Mouse (Mus musculus) urinary bladder, postnatal 10 days (tissue): ENCODE data around the gene Cdk14.

Source experiments
- DNase-seq: peaks from one replicate; pipeline ENCODE4 v3.0.0; 2022; ENCODE audit warnings: low spot score

Cdk14 gene

DNA sequence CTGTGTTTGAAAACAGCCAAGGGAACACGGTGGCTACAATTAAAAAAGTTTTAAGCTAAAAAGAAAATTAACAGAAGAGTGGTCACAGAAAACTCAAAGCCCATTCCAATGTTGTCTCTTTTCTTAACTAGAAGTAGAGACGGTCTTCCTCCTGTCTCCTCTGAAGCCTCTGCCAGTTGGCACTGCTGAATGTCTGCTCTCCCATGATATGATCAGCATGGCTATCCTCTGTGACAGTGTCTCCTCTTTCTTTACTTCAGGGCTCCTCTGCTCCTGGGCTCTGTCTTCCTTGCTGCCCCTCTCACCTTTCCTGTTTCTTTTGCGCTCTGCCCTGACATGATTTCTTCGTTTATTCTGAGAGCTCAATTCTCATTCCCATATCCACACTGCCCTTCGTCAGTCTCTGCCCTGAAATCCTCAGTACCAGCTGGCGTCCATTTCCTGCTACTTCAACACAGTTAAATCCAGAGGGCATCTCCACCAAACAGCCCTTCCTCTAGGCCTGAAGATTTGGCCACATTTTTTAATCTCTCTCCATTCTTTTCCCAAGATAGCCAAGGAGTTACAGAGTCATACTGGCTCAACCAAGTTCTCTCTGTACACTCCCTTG is 567.3 kb downstream of the Cdk14 start:
- DNase-seq, result no peak

DNA sequence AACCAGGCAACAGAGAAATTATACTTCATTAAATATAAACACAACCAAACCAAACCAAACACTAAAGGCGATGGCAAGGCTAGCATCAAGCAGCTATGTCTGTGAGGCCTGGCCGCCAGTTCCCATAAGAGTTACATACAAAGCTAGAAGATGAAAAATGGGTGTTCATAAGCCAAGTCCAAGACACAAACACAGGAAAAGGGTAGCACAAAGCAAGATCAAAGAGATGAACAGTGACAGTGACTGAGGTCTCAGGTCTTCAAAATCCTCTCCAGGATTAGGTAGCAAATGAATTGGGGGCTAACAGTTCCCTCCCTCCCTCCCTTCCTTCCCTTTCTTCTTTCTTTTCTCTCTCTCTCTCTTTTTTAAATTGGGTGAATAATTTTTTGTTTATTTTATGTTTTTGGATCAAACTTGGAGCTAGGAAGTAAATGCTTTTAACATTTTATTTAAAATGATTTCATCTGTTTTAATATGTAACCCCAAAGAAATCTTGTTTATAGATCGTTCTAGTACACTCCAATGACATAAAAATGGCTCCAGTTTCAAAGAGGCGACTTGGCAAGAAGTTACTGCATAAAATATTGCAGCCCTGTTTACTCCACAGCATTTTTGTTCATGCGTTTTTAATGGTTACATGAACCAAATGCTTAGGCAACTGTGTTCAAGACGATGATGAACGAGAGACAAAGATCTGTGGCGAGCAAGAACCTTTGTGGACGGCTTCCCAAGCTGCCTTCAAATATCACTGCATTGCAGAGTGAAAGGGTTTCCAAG is 568.0 kb downstream of the Cdk14 start:
- DNase-seq, result no peak

DNA sequence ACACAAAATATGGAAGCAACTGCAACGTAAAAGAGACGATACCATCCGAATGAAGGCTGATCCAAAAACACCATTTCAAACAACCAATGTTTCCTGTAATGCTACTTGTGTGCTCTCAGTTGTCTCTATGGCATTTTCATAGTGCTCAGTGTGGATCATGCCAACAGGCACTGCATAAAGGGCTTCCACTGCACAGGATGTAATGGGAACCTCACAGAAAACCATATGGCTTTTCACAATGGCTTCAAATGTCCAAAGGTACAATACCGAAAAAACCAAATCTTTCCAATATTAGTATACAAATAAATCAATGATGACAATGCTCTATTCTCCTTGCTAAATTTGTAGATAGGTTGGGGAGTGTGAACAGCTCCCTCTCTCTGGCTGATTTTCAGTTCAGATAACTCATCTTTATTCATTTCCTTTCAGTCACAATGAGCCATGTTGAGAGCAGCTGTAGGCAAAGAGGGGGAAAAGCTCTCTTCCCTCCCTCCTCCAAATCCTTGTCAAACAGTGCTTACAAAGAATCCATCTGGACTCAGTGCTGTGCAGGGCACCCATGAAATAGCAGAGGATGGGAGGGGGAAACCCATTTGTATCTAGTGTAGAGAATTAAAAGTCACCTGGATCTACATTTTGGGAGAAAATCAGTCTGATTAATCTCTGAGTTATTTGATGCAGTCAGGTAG is 568.7 kb downstream of the Cdk14 start:
- no peak for DNase-seq

DNA sequence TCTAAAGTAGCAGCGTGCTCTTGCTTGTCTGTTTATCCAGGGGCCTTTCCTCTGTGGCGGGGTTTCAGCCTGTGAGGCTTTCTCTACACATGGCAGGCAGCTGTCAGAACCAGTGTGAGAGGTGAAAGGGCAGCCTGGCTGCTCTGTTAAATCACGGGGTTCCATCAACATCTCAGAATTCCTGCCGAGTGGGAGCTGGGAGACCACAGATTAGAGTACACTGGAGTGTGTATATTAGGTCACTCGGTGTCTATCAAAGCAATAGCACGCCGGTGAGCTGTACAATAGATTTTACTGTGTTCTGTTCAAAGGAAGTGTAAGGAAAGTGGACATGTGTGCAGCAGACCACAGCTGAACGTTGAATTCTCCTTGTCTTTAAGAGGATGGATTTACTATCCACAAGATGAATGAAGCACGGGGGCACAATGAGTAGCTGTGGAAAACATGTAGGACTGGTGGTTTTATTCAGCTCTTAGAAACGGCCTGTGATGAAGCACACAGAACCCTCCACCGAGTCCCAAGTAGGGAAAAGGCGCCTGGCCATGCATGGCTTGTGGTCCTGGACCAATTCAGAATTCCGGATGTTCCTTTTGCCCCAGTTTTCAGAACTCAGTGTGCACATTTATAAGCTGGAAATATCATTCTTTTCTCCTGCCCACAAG is 585.2 kb downstream of the Cdk14 start:
- no peak for DNase-seq

DNA sequence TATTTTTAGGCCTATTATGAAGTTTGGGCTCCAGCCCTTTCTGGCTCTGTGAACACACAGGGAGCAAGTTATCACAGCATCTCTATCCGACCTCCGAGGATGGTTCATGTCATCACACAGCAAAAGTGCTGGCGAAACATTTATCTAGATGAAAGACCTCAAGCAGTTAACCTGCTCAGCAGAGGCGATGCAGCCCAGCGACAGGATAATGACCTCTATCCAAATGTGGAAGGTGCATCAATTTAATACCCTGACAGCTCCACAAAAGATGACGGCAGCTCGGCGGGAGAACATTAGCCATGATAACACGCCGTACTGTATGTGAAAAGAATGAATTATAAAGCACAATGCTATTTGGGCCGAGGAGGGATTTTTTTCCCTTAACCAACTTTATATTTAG is 586.2 kb downstream of the Cdk14 start:
- no peak for DNase-seq

DNA sequence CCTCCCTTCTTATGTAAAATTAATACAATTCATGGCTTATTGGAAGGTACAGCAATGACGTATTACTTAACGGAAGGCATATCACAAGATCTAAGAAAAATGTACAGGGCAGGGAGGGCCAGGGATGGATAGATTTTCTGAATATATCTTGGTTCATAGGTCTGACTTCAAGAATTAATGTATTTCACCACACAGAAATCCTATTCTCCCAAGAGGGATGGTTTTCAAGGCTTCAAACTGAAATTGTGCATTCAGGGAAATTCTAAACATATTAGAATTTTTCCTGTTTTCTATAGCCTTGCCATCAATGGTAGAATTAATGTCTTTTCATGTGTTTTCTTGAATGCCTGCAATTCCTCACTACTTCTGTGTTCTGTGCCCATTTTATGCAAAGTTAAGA is 593.2 kb downstream of the Cdk14 start:
- DNase-seq, result no peak

DNA sequence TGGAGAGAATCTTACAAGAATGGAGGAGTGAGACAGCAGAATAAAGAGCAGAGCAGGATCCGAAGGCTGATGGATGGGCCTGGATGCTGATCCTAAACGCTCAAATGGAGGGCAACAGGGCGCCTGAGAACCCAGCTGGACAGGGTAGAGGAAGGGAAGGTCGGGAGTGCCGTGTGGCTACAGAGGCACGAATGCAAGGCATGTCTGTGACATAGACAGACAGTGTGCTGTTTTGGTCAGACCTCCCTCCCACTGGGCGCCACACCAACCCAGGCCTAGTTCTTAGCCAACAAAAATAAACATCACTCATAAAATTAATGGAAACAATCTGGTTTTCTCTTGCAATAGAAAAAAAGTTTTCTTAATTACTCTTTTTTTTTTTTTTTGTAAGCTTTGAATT is 594.2 kb downstream of the Cdk14 start:
- no peak for DNase-seq

DNA sequence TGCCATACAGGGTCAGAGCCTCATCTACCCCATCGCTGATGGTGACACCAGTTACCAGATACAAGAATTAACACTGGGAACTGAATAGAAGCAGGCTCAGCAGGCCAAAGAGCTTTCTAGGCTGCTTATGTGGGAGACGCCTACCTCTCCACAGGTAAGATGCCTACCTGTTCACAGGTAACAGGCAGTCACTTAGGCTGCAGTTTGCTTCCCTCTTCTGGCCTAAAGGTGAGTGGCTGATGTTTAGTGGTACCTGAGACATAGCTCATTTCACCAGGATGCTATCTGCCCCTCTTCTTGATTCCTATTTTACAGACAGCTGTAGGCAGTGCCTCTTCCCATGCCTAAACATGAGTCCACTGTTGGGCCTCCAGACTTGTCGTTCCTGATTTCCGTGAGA is 595.0 kb downstream of the Cdk14 start:
- no peak for DNase-seq

DNA sequence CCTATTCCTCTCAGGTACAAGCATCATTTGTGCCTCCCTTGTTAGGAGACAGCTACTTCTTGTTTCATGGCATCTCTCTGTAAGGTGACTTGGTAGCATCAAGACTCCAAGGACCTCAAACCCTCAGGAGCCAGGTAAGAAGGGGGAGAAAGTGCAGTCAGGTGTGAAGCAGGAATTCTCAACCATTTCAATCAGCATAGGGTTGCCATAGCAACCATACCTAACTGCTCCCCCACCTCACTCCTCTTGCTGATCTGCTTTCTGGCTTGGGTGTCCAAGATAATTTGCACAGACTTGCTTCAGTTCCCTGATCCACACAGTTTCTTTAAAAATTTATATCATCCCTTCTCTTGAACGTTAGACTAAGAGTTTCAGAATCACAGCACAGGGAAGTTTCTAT is 595.9 kb downstream of the Cdk14 start:
- no peak for DNase-seq

DNA sequence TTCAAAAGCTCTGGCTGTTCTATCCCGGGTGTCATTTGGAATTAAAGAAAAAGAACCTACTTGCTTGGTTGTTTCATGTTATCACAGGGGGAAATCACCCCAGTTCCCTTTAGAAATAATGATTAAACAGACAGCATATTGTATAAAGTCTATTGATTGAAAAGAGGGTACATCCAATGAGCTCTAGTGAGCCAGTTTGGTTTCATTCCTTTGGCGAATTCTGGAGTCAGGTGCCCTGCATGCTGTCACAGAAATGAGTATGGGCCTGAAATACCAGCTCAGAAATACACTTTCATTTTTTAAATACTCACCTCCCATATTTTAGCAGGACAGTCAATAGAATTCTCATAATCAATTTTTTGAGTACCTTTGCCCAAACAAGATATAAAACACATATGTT is 598.1 kb downstream of the Cdk14 start:
- no peak for DNase-seq

DNA sequence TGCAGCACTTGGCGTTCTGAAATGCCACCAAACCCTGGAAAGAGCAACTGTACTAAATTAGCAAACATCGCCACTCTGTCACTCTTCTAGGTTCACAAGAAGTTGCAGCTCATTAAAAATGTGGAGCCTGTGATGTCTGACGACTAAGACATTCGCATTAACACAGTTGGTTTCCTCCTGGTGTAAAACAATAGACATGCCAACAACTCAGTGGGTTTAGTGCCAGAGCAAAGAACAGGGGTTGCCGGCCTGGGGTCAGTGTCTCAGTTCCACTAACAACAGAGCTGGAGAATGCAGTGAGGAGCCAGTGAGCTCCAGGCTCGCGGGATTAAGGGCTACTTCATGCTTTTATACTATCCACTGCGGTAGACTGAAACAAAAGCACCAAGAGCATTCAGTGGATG is 598.7 kb downstream of the Cdk14 start:
- no peak for DNase-seq

DNA sequence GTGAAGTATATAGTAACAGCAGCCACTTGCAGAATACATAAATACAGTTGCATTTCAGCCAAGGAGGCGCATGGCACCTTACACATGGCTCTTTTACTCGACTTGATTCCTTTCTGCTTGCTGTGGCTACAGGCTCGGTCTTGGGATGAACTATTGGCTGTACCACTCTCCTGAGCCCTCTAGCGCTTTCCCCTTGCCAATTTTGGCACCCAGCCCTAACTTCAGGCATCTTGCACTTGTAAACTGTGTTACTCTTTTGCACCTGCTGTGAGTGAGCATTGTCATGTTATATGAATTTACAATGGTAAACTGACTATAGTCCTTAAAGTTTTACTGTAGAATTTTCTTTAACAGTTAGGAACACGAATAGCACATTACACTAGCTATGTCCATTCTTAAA is 603.1 kb downstream of the Cdk14 start:
- DNase-seq, result no peak

DNA sequence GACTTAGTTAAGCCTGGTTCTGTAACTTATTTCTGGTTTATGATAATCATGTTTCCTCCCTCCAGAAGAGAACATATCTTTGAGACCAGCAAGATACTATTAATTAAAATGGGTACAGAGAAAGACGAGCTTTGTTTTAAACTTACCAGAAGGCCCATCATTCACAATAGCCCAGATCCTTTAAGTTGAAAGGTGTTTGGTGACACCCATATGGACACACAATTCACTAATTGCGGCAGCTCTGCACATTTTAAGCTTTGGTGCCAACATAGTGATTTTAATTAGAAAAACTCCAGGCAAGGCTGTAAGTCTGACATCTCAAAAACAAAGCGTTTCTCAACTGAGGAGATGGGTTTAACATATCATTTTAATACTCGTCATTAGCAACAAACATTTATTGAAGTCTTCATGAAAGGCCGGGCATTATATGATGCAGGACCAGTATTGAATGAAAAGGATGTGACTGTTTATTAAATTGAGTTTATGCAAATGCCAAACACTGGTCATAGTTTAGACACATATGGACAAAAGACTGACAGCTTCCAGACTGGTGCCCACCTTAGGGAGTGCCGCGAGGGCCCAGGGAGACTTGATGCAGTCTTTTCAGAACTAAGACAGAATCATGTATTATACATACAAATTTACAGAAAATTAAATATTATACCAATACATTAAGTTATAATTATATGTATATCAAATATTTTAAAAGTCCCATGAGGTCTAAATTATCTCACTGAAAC is 605.5 kb downstream of the Cdk14 start:
- DNase-seq, result no peak

DNA sequence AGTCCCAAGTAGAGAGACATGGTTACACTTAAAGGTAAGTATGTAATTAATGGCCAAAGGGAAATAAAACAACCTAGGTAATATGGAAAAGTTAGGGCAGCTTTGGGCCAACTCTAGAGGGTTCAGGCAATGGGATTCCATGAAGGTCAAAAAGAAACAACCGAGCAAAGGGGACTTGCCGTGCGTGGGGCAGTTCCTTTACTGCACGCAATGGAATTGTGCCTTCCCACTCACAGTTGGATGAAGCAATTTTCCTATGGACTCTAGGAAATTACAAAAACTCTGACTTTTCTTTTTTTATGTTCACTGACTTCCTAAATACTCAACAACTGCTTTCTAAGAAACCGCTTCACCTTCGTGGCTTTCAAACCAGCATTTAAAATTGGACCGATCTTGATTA is 606.8 kb downstream of the Cdk14 start:
- DNase-seq, result no peak

DNA sequence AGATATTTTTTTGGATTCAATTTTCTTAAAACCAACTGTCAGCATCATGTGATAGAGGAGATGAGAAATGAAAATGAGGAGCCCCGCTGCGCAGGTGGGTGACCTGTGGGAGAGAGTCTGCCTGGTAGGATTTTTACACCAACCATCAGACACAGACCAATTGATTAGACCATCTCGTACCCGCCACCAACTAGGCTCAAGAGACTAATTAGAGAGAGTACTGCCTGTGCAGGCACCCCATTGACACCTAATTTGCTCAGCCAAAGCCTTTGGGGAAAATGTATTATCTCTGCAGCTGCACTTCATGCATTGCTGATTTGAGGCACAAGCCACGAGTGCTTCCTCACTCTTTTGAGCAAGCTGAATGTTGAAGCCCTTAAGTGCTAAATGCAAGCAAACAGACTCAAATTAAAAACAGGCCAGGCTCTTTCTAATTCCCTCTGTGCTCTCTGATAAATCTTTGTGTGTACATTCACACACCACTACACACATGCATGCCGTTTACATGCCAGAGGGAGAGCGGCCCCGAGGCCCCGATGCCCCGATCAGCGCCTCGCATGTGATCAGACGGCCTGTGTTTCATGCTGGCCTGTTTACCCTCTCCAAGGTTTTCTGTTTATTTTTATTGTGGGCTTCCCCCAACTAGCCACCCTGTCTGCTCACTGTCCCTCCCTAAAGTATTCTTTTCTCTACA is 607.9 kb downstream of the Cdk14 start:
- DNase-seq, result no peak

DNA sequence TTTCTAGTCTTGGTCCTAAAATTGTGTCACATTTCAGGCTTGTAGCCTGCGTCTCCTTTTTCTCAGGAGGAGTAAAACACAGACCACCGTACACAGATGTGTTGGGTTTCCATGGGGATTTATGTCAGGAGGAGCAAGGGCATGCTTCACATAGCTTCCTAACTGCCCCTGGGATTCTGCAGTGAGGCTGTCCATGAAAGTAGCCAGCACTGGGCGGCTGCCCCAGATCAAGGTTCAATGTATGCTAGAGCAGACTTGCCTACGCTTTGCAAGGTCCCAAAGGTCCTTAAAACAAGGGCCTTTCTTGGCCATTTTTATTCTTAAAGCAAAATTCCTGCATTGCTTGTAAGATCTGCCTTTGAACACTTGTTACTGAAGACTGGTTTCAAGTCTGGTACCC is 614.9 kb downstream of the Cdk14 start:
- DNase-seq, result no peak

DNA sequence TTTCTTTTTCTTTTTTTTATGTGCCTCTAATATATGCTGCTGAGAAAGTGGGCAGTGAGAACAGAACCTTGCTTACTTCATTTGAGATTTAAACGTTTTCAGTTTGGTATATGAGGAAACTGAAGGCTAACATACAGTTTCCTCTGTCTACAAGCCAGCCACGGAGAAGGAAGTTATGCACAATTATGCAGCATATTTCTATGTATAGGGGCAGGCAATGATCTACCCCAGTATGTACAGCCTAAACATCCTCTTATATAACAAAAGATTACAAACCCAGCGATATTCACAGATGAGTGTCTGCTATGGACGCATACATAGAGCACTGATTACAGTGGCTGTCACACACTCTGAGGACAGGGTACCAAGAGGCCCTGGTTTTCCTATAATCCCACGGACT is 616.4 kb downstream of the Cdk14 start:
- DNase-seq, result no peak

DNA sequence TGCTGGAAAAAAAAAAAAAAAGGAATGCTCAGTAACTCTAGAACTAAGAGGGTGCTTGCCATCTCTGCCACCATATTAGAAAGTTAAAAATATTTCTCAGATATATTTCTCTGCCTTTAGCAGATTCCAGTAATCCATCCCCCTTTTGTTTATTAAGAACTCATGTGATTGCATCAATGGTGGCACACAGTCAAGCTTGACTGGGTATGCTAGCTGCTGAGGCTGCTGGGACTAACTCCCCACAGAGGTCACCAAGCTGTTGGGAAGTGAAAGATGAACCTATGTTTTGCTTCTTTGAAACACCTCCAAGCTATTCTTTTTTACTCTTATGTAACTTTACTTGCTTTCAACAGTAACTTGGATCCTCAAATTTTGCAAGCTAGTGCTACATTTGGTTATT is 618.1 kb downstream of the Cdk14 start:
- no peak for DNase-seq

DNA sequence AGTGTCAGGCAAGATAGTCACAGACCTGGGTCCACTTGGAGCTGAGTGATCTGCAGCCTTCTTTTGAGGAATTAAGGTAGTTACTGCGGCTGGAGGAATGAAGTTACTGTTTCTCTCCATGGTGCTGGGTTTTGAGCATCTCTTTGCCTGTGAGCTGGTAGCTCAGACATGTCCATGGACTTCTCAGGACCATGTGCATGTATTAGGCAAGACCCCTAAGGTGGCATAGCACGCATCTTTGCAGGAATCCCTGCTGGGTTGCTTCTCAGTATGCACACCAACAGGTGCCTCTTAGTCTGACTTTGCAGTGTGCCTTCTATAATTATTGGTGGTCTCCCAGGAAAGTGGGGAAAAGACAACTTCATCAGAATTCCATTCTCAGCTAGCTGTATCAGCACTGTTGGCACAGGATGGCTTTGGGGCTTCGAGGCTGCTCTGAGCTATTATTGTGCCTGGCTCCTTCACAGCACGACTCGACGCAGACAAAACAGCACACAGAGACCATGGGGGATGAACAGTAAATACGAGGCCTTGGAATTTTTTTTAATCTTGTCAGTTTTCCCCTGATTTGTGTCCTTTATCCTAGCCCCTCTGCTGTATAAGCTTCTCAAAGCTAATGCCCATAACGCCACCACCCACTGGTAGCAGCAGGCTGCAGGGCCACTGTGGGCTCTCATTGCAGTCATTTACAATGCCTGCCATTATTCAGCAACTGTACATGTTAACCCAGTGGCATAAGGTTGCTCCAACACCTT is 618.8 kb downstream of the Cdk14 start:
- no peak for DNase-seq

DNA sequence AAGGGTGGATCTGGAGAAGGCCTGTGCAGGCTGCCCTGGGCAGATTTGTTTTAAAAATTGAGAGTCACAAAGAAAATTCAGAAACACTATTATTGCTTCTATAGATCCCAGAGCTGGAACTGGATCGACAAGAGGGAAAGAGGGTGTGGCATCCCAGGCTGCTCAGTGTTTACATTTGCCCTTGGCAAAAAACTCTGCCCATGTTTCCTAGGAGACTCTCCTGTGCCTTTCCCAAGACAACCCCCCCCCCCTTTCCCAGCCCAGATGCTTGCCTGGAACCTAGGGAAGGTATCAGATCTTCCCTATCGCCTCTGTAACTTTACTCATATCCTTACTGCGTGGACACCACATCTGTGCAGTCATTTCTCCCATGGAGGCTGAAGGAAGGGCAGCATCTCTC is 628.9 kb downstream of the Cdk14 start:
- DNase-seq, result no peak

DNA sequence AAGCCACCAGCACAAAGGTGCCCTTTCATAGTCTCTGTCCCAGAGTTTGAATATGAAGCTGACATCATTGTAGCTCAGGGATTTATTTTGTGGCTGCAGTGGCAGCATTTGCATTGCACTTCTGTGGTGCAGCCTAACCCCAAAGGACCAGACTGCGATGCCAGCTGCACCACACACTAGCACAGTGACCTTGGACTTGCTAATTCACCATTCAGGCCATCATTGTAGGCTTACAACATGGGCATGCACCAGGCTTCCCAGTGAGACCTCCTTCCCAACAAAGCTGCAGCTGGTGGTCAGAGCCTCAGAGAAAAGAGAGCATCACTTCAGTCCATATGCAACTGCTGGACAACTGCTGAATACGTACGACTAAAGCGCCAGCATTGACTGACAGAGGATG is 629.8 kb downstream of the Cdk14 start:
- no peak for DNase-seq
